Mouse (Mus musculus): ENCODE results near the gene Zfp683.

The Zfp683 gene

DNA sequence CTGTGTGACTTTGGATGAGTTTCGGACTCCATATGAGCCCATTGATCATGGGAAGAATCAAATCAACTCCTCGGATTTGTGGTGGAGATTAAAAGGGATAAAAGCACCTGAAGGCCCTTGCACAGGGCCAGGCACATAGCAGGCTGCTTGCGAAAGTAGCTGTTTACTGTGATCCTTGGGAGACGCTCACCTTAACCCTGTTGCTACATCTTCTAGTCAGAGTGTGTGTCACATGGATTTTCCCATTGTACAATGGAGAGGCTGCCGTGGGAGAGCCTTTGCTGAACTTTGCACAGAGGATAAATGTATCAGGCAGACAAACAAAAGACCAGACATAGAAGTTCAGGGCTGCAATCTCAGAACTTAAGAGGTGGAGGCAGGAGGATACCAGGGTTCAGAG is 1.7 kb upstream of the Zfp683 start:
- no peak for ATAC-seq (ENCODE audit: low TSS enrichment)

DNA sequence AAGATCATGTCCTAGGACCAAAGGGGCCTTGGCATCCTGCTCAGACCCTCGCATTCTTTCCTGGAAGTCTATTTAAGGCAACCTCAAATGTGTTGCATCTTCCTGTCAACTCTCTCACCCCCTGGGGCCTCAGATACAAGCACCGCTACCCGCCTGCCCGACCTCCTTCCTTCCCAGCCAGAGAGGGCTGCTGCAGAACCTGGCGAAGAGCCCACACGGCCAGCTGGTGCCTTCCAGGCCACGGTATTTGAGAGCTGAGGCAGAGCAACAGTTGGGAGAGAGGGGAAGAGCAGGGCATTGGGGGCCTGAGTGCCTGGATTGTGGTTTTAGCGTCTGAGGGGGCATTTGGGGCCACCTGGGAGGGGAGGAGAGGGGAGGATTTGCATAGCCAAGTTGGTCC is 1.1 kb upstream of the Zfp683 start:
- no peak for ATAC-seq (ENCODE audit: low TSS enrichment)

DNA sequence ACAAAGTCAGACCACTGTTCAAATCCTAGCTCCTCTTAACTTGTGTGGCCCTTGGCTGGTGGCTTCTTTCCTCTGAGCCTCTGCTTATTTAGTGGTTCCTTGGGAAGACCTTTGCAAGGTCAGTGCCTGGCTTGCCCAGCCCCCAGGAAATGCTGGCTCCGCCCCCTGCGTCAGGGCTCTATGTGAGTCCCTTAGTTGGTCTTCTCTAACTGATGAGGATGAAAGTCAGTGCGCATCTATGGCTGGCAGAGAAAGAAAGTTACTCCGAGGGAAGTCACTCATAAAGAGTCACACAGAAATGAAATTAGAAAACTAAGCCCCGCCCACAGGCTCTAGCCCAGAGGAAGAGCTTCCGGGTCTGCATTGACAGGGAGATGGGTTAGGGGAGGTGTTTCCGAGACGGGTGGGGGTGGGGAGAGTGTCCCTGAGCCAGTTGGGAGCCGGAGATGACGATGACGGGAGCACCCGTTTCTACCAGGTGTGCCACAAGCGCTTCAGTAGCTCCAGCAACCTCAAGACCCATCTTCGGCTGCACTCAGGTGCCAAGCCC is 4.6 kb downstream of the Zfp683 start:
- ATAC-seq (ENCODE audit: low TSS enrichment), result no peak

DNA sequence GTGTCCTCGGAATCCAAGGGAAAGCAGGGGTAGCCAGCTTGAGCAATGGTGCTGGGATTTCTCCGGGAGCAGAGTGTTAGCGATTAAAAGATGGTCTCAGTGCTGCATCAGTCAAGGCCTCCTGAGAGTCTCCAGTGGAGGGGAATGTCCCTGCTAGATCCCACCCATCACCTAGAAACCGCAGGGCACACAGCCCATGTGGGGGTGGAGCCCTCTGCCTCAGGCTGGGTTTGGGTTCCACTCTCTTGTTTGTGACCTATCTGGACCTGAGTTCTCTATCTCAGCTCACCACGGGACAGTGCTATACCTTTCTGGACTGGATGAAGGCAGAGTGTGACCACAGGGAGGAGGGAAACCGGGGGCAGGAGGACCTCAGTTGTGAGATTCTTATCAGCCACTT is 5.3 kb downstream of the Zfp683 start:
- ATAC-seq (ENCODE audit: low TSS enrichment), result no peak

DNA sequence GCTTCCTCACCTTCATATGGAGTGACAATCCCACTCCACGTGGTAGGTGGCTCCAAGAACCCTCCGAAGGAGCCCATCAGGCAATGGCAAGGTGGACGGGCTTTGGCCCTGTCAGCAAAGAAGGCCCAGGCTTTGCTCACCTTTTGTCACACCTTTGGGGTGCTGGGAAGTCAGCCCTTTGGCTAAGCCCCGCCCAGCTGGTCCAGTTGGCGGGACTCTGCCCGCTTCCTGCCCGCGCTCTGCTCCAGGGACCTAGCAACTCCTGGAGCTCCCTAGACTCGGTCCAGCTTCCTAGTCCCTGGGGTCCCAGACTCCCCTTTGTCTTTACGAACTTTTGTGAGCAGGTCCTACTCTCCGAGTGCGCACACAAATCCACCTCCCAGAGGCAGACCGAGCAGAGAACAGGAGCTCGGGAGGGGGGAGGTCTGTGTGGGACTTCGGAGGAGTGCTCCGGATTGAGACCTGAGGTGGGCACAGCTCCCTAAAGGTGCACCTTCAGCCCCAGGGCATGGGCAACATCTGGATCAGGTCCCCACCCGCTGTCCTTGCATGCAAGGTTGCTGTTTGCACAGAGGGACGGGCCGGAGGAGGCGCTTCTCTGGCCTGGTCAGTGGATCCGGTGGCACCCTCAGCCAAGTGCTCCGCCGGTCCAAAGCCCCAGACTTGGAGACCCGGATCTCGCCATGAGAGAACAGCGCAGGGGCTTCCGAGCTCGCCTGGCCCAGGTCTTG is 6.7 kb downstream of the Zfp683 start, which contains the start of gene Crybg2:
TSS of gene Crybg2 (plus strand) at position 681 of the 731 bp plus-strand sequence.
- ATAC-seq (ENCODE audit: low TSS enrichment), result no peak

DNA sequence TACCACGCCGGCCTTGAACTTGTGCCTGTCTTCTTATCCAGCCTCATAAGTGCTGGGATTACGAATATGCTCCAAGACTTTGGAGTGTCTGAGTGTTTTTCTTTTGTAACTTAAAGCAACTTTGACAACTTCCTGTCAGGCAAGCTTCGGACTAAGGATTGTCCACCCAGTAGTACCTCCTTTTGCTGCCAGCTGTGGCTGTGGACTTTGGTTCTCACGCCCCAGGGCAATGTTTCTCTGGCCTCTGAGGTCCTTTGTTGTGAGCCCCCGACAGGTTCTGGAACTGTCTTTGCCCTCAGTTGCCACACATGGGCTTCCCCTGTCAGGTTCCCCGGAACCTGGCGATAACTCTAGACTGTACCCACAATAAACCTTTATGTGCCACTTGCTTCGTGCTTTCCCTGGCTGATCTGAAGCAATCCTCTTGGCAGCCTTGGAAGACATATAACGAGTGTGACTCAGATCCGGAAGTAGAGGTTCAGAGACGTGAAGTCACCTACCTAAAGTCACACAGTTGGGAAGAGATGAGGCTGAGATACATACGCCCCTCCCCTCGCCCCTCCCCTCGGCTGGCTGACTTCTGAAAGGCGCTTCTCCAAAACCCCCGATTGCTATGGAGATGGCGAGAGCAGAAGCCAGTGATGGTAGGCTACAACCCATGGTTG is 7.7 kb downstream of the Zfp683 start:
- peak; percentile 50; the same call in 1 of the 2 replicates for ATAC-seq (ENCODE audit: low TSS enrichment)

DNA sequence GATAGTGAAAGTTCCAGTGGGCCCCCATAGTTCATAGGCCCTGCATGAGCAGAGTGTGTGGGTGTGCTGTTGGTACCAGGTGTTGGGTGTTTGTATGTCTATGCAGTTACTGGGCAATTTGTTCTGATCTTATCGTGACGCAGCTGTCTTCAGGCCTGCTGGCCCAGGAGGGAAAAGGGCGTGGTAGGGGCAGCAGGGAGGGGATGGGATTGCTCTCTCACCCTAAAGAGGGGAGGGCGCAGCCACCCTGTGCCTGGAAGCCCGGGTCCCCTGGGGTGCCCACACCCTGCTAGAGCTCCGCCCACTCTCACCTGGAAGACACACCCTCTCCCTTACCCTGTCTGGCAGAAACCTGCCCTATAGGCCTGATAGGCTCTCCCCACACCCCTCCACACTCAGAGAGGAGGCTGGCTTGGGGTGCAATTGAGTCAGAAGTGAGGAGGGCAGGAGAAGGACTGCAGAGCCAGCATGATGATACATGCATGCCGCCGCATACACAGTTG is 8.4 kb downstream of the Zfp683 start:
- no peak for ATAC-seq (ENCODE audit: low TSS enrichment)

DNA sequence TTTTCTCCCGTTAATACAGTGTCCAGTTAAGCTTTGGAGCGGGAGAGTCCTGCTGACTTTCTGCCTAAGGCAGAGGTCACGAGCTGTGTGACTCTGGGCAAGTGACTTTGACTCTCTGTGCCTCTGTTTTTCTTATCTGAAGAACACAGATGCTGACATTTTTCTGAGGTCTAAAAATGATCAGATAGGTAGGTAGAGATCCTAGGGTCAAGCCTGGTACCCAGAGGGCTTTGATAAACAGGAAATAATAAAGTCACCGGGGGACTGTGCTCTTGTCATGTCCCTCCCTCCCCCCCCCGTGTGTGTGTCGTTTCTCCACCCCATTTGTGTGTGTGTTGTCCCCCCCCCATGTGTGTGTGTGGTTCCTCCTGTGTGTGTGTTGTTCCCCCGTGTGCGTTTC is 8.9 kb downstream of the Zfp683 start:
- ATAC-seq (ENCODE audit: low TSS enrichment), result no peak

DNA sequence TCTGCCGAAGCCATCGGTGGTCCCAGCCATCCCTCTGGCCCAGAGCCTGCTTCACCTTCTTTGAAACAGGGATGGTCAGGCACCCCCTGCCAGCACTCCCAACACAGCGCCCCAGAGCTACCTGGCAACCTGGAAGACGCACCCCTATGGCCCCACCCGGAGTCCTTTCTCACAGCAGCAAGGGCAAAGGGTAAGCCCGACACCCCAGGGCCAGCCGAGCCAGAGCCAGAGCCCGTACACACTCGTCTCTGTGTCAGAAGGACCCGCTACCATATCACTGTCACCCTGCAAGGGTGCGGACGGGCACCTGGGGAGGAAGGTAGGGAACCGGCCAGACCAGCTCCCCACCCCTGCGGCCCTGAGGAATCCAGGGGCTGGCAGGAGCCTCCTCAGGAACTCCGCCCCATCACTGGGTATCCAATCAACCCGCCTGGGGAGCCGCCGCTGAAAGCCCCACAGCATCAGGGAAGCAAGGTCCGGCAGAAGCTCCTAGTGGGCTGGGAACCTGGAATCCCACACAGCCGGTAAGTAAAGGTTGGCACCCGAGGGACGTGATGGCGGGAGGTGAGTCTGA is 11.9 kb downstream of the Zfp683 start:
- ATAC-seq (ENCODE audit: low TSS enrichment), result no peak

DNA sequence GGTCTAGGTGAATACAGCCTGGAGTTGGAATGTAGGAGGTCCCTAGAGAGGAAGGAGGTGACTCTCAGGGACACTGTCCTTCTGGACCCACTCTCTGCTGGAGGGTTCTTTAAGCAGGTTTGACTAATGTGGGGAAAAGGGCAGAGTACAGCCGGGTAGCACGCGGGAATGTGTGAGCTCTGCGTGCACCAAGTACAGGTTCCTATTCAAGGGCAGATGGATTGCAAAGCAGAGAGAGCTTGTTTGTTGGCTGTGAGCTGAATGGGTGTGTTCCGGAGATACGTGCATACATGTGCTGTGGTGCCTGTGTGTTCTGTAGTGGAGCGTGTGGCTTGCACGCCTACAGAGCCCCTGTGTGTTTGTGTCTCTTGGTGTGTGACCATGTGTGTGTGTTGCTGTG is 13.7 kb downstream of the Zfp683 start:
- ATAC-seq (ENCODE audit: low TSS enrichment), result no peak

DNA sequence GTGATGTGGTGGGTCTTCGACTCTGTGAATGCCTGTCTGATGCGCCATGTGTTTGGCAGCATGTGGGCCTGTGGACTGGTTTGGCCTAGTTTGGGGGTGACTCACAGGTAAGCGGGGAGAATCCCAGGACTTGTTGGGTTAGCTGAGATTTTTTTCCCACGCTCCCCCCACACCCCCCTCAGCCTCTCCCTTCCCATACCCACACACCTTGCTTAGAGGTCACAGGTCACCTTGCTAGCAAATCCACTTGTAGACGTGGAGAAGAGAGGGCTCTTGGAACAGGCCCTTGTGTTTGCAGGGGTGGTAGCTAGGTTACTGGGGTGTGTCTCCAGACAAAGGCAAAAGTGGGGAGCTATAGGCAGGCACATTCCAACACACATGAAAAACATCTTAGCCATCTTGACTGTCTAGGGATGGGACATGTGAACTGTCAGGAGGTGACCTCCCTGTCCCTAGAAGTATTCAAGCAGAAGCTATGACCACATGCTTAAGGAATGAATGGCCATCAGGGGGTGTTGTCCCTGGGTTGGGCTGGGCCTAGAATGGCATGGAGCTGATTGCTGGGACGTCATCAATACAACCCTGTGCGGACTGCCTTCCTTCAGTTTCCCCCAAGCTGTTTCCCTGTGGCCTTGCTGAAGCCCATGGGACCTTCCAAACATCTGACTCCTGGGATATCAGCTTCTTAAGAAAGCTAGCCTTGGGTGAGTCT is 14.4 kb downstream of the Zfp683 start:
- ATAC-seq (ENCODE audit: low TSS enrichment), result no peak

DNA sequence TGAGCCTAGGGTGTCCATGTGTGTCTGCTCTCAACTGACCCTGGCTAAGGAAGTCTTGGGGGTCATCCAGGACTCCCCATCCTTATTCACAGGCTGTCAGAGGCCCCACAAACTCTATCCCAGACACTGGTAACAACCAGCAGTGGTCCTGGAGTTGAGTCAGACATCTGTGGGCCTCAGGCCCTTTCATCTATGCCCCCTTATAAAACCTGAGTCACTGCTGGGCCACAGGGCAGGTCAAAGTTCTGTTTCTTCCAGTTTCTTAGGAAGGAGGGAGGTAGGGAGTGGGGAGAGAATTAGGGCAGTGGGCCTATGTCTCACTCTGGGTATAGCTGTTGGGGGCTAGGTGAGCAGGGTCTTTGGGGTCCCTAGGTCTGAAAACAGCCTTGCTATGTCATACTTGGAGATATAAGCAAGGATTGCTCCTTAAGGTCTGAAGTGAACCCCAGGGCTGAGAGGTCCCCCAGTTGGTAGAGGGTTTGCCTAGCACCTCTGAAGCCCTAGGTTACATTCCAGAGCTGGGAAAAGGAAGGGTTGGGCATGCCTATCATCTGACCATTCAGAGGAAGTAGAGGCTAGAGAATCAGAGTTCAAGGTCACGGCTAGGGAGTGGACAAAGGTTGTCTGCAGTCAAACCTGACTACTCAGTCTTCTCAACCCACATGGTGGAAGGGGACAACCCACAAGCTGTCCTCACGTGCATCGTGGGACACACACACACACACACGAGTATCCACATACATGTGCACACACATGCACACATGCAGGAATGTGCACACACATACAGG is 15.3 kb downstream of the Zfp683 start:
- no peak for ATAC-seq (ENCODE audit: low TSS enrichment)

DNA sequence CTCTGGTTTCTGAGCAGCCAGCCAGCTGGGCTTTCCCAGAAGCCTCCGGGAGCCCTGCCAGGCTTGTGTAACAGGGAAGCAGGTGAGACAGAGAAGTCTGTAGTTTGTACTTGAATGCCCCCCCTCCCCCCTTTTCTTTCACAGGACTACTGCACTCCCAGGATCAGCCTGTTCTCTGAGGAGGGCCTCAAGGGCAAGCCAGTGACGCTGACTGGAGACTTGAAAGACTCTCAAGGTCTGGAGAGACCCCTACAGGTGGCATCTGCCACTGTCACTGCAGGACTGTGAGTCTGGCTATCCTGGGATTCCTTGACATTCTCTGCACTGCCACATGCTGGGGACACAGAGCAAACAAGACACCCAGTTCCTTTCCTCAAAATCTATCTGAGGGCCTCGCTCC is 25.1 kb downstream of the Zfp683 start:
- ATAC-seq (ENCODE audit: low TSS enrichment), result peak; percentile 58

DNA sequence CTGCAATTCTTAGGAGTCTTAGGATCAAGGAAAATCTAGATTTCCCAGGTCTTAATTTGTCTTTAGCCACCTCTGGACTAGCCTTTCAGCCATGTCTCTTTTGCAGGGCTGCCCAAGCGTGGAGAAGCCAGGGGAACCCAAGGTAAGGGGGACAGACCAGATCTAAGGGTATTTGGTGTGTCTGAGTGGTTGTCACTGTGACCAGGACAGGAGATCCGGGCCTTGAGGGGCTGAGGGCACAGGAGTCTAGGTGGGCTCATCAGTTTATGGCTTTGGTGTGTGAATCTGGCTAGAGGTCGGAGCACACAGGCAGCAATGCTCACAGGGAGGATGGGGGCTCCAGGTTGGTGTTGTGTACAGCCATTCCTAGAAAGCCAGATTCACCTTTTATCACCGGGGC is 27.0 kb downstream of the Zfp683 start:
- ATAC-seq (ENCODE audit: low TSS enrichment), result no peak

DNA sequence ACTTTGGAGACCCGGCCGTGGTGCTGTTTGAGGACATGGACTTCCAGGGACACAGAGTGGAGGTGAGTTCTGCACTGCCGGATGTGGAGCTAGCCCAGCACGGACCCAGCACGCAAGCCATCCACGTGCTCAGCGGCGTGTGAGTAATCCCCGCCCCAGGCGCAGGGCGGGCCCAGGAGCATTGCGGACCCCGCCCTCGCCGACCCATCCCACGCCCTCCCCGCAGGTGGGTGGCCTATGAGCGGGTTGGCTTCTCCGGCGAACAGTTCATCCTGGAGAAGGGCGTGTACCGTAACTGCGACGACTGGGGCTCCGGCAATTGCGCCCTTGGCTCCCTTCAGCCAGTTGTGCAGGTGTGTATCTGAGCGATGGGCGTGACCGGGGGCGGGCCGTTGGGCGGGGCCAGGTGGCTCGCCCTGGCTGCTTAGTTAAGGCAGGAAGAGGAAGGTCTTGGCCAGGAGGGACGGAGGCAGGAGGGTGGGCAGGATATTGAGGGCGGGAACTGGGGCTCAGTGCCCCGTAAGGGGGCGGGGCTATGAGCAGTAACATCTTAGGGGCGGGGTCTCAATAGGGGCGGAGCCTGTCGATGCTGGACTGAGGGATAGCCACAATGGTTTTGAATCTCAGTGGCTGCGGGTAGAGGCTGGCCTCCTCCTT is 28.2 kb downstream of the Zfp683 start:
- ATAC-seq (ENCODE audit: low TSS enrichment), result peak; percentile 87

DNA sequence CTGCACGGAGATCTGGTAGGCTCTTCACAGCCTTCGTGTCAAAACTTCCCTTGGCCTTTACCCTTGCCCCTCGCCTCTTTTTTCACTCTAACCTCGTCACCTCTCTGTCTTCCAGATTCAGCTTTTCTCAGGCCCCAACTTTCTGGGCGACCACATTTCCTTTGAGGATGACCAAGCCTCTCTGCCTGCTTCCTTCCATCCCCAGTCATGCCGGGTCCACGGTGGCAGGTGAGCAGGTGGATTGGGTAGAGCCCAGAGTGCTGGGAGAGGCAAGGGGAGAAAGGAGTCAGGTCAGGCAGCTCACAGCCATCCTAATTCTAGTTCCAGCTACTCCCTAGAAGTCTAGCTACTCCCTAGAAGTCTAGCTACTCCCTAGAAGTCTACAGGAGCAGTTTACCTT is 28.8 kb downstream of the Zfp683 start:
- ATAC-seq (ENCODE audit: low TSS enrichment), result no peak

DNA sequence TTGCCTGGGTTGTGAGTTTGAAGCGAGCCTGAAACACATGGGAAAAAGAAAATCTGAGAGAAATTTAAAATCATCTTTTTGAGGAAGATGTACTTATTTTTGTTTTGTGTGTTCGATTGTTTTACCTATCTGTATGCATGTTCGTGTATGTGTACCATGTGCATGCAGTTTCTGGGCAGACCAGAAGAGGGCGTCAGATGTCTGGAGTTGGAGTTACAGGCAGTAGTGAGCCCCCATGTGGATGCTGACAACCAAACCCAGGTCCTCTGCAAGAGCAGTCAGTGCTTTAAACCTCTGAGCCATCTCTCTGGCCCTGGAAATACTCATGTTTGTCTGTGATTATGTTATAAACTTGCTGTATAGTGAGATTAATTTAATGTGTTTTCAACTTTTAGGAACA is 31.4 kb downstream of the Zfp683 start:
- ATAC-seq (ENCODE audit: low TSS enrichment), result no peak

DNA sequence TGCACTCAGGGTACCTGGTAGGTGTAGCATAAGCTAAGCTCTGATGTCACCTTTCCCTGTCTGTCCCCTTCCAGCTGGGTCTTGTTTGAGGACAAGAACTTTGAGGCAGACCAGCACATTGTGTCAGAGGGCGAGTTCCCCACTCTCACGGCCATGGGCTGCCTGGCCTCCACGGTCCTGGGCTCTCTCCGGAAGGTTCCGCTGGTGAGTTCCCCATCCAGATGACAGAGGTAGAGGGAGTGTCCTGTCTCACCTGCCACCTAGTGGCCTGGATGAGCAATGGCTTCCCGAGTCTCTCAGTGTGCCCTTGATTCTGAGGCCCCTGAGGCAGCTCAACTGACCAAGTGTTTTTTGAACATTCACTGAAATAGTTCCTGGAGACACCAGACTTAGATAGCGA is 33.8 kb downstream of the Zfp683 start:
- peak; percentile 82; the same call in 1 of the 2 replicates for ATAC-seq (ENCODE audit: low TSS enrichment)

DNA sequence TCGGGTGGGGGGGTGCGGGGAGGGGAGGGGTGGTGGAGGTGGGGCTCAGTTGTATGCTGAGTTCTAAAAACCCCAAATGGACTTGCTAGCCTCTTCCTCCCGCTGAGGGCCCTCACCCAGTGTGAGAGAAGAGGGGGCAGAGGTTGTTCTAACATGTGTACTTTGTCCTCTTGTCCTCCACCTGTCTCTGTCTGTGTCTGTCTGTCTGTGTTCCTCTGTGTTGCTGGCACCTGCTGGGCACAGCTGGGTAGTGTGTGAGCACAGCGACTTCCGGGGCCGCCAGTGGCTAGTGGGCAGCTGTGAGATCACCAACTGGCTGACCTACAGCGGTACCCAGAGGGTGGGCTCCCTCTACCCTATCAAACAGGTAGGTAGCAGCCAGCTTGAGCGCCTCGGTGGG is 35.4 kb downstream of the Zfp683 start:
- no peak for ATAC-seq (ENCODE audit: low TSS enrichment)

DNA sequence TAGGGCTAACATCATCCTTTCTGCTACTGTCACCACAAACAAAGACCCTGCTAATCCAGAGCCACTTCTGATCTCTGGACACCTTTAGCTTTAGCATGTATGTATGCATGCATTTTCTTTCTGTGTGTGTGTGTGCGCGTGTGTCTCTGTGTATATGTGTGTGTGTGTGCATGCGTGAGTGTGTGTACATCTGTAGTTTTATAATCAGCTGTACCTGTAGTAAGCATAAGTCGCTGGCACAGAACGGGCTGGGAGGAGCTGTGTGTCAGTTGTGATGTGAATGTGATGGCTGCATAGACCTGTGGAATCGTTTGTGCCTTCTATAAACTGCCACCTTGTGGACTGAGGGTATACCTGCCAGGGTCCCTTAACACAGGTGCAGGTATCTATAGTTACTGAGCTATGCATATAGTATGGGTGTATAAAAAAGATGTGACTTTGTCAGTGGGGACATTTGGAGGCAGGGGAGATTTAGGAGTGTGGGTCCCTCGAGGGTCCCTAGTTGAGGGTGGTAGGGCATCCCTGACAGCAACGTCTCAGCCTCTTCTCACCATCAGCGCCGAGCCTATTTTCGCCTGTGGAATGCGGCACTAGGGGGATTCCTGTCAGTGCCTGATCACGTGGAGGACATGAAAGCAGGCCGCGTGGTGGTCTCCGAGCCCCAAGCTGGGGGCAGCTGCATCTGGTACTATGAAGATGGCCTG is 37.0 kb downstream of the Zfp683 start:
- ATAC-seq (ENCODE audit: low TSS enrichment), result no peak
